8 mouse cellular contexts compared by ENCODE assay signal in the genomic region with DNA sequence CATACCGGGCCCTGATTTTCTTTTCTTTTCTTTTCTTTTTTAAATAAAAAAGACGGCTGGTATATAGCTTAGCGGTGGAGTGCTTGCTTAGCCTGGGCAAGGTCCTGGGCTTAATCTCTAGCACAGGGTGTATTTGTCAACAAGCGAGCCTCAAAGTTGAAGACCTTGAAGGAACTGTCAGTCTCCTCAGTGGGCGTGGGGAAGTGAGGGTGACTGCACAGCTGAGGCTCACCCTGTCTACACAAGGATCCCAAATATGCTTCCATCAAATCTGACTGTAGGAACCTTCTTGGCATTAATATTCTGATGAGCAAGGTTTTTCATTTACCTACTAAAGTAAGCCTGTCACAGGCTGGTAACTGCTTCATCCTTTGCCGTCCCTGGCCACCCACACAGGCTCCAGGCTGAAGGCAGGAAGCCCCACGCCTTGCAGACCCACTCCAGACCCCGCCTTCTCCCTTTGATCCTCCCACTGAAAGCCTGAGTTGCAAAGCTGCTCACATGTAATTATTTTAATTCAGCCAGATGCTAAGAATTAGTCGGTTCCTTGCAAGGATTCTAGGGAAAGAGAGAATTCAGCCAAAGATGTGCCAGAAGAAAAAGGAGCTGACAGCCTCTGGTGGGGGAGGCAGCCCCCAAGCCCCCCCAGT. TPM values are rescaled to one million over a fixed set of nuclear protein-coding genes. Genes with fewer than 3 reads are reported as not detected.
A peak's percentile ranks its signal among the peaks of the same experiment; 100 is the strongest.
DNase-seq lines count a peak whose midpoint lies in the region; ATAC-seq lines count a peak whose summit lies in the region.

No protein-coding gene starts in this region.

- DNase-seq in layer of hippocampus, adult 11-12 months (ENCODE audit: low spot score) = peak; percentile 22
- no peak for DNase-seq in layer of hippocampus, postnatal 25 days (ENCODE audit: extremely low spot score in 1 of 2, low spot score in 1 of 2)
- DNase-seq in embryo, embryonic 11 days = peak; percentile 61
- peak; percentile 25 to 53 for DNase-seq in layer of hippocampus, adult 8-10 months (ENCODE audit: low spot score in 2 of 2)
- peak; percentile 70 to 75 for DNase-seq in right cerebral cortex, postnatal 10 days (ENCODE audit: low spot score in 2 of 2)
- no peak for DNase-seq in B cell, adult 2 months
- DNase-seq in heart, postnatal 36 days = no peak

- no peak for ATAC-seq in erythroid progenitor cell, adult 5-6 weeks (replicated peaks; ENCODE audit: low FRiP score, poor library complexity, severe bottlenecking)

- intact Hi-C loops in heart, postnatal 36 days (cut with DNase I) = no loop called here

RNA-seq across cellular contexts. Expression of gene Cpne5, which starts 38.7 kb away (rescaled TPM):
- total RNA-seq in layer of hippocampus, postnatal 25 days (2021) = 10 to 100 TPM; 37.7 to 41.8 TPM
- total RNA-seq in layer of hippocampus, adult 8-10 months (2022) = 10 to 100 TPM; 26.5 to 35.8 (median 29.7) TPM
- not detected in 2 replicates for total RNA-seq in erythroid progenitor cell, adult 5-6 weeks (2015; ENCODE audit: low replicate concordance)
- 0.13 TPM in 1 of 2 replicates, not detected in the other for total RNA-seq in erythroid progenitor cell, adult 5-6 weeks (2017; ENCODE audit: low replicate concordance)
- total RNA-seq in heart, postnatal 36 days (2021) = 1 to 10 TPM; 2.8 to 4.6 TPM

Comparison
In these comparisons a context has a peak if more than half of its experiments do, and no peak if none do; other contexts are left out.
1. DNase-seq: peak in layer of hippocampus, adult 11-12 months (single experiment), embryo, embryonic 11 days (single experiment), layer of hippocampus, adult 8-10 months (2 of 2) and right cerebral cortex, postnatal 10 days (2 of 2); none in layer of hippocampus, postnatal 25 days (0 of 2), B cell, adult 2 months (0 of 2) and heart, postnatal 36 days (0 of 2).
2. RNA of gene Cpne5, which starts 38.7 kb away (total RNA-seq): 37.7 to 41.8 TPM in layer of hippocampus, postnatal 25 days and 26.5 to 35.8 TPM in layer of hippocampus, adult 8-10 months; 2.8 to 4.6 TPM in heart, postnatal 36 days and 0.13 TPM in erythroid progenitor cell, adult 5-6 weeks; every median in the first group is over 4 times any median in the second.